Mouse (Mus musculus) layer of hippocampus, postnatal 14 days (tissue): ENCODE measurements around the gene Ralgapa1. TPM values are rescaled to one million over a fixed set of nuclear protein-coding genes. Genes with fewer than 3 reads are reported as not detected.

ENCODE experiments used
- DNase-seq, 2 experiments: peaks; one replicate each; pipeline ENCODE4 v3.0.0; 2021 to 2022; ENCODE audit warnings: low spot score in 2 of 2, mixed read lengths in 1 of 2
- long read RNA-seq, 2 experiments: library from polyadenylated mRNA; stranded (forward); transcript quantifications; one replicate each; pipeline ENCODE4 v2.0.0; 2021
- total RNA-seq, 2 experiments: library from RNA; stranded (reverse); gene quantifications; 2 replicates each; pipeline ENCODE4 v1.2.3; 2021

Gene Ralgapa1
- 100 to 1,000 TPM; 113 to 125 TPM for total RNA-seq
- long read RNA-seq, experiment 1, full-length matches to known transcripts: 4 of 20 reads
- long read RNA-seq, experiment 1, partial matches to known transcripts: 4 of 20 reads
- long read RNA-seq, experiment 1, other reads (novel, unspliced or antisense): 12 of 20 reads
- long read RNA-seq, experiment 2, full-length matches to known transcripts: 7 of 32 reads
- long read RNA-seq, experiment 2, partial matches to known transcripts: 4 of 32 reads
- long read RNA-seq, experiment 2, other reads (novel, unspliced or antisense): 21 of 32 reads

DNA sequence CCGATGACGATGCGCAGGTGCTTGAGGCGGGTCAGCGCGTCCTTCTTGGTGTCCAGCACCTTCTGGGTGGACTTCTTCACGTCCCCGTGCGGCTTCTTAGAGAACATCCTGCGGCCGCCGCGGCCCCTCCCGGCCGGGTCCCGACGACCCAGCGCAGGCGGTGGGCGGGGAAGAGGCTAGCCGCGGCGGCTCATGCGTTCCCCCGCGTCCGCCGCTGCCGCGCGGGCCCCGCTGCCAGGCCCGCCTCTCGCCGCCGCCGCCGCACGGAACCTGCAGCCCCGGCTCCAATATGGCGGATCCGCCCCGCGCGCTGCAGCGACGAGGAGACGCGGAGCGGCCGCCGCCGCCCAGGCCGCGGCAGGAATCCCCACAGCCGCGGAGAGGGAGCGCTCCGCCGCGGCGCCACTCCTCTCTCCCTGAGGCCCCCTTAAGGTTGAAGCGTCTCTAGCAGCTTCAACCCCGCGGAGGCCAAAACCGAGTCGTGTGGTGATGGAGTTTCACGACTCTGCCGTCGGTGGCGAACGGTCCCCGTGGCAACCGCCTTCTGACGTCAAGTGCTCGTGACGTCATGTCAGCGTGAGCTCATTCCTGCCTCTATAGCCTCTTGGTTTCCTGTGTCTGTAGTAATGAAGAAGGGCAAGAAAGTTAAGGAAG is at the start of gene Ralgapa1:
TSS of gene Ralgapa1 (minus strand) at position 507 of the 654 bp plus-strand sequence.
- DNase-seq: peak; percentile 86 to 89

DNA sequence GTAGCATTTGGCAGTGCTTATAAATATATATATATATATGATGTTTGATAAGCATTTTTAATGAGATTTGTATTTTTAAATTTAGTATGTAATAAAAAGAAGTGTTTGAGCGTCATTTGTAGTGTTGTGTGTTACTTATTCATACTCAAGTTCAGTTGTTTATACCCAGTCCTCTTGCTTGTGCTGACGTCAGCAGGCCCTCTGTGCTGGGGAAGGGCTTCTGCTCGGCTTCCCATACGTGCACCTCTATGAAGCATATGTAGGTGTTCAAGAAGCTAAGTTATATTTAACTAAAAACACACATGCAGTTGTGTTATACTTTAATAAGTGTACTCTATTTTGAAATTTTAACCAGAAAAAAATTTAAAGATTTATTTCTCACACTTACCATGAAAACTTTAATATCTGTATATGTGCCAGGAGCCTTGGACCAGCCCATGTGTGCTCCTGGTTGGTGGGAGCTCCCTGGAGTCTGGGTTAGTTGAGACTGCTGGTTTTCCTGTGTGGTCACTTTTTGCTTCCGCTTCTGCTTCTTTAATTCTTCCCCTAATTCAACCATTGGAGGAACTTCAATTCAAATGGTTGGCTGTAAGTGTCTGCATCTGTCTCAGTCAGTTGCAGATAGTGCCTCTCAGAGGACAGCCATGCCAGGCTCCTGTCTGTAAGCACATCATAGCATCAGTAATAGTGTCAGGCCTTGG is 48.8 kb upstream of the Ralgapa1 start:
- no peak for DNase-seq

DNA sequence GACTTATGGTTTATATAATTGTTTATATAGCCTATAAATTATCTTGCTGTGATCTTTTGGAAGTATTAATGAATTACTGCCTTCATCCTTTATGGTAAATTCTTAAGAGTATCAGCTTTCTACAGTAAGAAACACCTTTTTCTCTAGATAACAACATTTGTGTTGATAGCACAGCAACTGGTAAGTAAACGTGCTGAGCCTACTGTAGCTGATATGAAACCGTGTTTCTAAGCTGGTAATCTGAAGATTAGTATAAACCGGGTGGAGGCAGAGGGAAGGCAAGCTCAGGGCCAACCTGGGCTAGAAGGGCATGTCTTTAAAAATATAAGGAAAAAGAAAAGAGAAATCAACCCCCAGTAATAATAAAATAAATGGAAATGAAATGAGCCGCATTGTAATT is 46.8 kb upstream of the Ralgapa1 start:
- DNase-seq: no peak

DNA sequence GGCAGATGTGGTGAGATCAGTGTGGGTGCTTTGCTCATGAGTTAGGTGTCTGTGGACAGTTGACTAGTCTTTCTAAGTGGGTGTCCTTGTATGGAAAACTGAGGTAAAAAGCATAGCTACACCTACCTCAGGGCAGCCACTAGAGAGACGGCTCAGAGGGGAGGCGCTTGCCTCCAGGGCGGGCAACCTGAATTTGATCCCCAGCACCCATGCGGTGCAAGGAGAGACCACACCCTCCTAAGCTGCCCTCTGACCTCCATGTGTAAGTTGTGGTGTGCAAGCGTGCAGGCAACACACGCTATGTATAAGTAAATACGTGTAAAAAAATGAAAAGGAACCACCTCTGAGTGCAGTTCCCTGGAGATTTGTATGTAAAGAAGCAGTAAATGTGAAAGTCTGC is 39.7 kb upstream of the Ralgapa1 start:
- DNase-seq: no peak

DNA sequence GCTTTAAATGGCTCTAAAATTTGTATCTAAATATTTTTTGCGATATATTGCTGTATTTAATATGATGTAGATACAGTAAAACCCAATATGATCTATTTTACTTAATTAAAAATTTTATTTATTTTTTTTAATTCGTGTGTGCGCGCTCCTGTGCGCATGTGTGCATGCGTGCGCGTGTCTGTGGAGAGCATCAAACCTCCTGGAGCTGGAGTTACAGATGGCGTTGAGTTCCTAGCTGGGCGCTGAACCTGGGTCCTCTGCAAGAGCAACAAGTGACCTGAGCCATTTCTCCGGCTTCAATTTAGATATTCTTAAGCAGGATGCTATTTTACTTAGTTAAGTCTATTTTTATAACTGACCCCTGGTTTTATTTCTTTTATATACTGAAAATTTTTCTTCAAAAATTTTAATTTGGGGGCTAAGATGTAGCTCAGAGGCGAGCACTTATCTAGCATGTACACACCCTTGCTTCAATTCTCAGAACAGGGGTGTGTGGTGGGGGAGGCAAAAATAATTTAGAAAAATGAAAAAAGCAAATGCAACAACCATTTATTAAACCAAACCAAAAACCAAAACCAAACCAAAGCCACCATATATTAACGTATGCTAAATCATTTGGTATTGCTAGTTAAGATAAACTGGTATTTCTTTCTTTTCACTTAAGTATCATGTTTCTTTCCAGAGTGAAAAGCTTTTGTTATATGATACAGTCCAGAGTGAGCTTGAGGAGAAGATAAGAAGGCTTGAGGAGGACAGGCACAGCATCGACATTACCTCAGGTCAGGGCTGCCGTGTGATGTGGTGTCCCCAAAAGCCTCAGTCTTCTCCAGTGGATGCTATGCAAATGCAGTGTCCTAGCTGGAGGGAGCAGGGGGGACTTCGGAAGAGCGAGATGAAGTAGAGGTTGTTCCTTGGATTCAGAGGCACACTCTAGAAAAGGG is 38.7 kb upstream of the Ralgapa1 start:
- DNase-seq: no peak

DNA sequence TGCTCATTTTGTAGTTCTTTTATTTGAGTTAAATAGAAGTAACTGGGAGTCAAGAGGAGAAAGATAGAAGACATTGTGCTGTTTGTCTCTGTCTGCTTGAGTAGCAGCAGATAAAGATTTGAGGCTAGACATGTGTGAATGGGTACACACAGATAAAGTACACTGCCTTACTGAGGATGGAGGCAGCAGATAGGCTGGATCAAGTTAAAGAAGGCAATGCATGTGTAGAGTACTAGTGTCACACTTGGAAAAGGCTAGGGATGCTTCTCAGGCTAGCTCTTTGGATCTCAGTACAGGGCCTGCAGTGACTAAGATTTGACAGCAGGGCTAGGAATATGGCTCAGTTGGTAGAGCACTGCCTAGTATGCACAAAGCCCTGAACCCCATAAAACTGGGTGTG is 29.7 kb upstream of the Ralgapa1 start:
- no peak for DNase-seq

DNA sequence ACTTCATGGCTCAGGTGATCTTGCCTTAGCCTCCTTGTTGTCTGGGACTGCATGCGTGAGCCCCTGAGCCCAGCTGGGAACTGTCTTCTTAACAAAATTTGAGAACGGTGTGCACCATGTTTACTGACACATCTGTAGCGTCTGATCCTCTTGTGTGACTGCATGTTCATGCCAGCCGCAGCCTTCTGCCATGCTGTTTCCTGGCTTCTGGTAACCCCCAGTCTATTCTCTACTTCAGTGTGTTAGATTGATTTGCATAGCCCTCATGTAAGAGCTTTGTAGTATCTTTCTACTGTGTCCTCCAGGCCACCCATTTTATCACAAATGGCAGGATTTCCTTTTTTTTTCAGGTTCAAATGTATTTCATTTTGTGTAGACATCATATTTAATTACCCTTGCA is 26.9 kb upstream of the Ralgapa1 start:
- no peak for DNase-seq

DNA sequence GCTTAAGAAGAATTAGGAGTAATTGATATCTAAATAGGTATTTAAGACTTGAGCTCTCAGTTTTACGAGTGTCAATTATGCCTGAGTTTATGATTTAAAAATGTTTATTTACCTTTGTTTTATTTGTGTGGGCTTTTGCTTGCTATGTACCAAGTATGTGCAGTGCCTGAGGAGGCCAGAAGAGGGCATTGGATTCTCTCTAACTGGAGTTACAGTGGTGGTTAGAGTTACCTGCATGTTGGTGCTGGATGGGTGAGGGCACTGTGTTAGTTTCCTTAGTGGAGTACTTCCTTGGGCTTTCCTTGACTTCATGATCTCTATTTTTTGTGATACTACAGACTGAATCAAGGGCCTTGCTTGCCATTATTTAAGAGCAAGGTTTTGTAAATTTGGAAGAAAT is 25.8 kb upstream of the Ralgapa1 start:
- DNase-seq: no peak

DNA sequence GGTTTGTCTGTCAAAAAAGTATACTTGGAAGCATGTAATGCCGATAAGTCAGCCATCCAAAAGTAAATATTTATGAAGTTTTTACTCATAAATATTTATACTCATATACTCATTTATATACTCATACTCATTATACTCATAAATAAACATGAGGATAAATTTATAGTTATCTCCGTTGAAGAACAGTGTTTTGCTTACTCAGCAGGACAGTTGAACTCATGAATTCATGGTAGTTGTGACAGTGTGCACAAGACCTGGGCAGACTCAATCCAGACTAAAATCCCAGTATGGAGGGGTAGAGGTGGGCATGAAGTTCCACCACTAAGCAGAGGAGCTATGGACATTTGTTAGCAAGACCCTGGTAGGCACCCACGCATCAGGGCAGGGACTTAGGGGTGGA is 16.5 kb upstream of the Ralgapa1 start:
- DNase-seq: no peak

DNA sequence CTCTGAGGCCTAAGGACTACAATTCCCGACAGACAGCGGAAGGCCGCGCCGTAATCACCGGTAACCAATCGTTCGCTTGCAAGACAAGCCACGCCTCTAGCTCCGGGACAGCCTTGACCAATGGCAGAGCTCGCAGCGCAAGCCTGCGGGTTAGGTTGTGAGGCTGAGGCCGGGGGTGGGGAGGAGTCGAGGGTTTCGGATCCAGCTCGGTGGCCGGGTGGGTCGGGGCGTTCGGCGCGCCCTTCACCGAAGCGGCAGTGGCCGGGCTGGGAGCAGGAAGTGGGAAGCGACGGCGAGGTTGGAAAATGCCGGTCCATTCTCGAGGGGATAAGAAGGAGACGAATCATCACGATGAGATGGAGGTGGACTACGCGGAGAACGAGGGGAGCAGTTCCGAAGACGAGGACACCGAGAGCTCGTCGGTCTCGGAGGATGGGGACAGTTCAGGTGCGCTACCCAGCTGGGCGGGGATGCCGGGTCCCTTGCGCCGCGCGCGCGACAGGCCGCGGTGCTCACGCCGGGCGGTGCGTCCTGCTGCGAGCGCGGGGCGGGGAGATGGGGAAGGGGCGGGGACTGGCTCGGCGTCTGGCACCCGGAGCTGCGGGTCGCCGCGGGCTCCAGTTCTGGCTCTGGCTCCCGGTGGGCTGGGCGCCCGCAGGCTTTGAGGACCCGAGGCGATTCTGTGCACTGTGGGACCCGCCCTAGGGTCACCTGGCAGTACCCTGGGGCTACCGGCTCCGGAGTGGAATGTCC is 15.4 kb upstream of the Ralgapa1 start, which contains the start of gene Brms1l:
TSS of gene Brms1l (plus strand) at position 126 of the 753 bp plus-strand sequence.
- DNase-seq: peak; percentile 93 to 98

DNA sequence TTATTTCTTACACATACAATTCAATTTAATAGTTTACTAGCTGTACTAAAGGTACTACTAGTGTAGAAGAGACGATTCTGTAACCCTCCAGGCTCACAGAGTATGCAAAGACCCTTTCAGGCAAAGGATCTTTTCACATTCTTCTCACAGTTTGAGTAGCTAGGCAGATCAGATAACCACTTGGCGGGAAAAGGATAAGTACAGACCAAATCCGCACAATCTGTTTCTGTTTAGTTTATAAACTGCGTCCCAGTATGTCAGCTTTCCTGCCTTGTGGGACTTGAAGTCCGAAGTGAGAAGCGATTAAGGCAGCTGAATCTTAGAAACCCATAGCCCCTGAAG is 14.9 kb upstream of the Ralgapa1 start:
- no peak for DNase-seq

DNA sequence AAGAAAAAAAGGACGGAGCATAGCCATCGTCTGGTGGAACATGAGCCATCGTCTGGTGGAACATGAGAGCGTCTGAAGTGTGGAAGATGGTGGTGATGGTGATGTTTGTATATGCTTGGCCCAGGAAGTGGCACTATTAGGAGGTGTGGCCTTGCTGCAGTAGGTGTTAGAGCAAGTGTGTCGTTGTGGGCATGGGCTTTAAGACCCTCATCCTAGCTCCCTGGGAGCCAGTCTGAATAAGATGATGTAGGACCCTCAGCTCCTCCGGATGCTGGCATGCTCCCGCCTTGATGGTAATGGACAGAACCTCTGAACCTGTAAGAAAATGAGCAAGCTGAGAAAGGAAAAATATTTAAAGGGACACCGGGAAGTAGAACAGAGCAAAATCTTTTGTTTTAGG is 13.9 kb upstream of the Ralgapa1 start:
- no peak for DNase-seq

DNA sequence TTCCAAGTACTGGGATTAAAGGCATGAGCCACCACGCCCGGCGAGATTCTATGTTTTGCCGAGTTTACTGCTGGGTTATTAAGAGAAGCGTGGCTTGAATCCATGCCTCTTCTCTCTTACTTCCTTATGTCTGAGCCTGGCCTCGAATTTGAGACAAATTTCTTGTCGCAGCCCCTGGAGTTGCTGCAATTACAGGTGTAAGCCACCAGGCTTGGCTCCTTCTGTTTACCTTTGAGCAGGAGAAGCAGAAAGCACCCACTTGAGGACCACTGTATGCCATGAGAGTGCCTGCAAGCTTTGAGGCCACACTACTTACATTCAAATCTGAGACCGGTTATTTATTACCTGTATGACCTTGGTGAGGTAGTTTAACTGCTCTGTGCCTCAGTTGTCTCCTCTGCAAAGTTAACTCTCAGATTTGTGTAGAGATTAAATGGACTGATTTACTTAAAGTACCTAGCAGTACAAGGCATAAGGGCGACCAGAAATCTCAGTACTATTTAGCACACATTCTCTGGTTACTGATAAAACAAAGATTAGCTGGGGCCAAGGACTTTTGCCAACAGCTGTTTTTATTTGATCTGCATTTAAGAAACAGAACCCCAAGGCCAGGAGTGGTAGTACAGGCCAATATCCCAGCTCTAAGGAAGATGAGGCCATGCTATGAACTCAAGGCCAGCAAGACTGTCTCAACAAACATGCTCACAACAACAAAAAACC is 13.1 kb upstream of the Ralgapa1 start:
- no peak for DNase-seq

DNA sequence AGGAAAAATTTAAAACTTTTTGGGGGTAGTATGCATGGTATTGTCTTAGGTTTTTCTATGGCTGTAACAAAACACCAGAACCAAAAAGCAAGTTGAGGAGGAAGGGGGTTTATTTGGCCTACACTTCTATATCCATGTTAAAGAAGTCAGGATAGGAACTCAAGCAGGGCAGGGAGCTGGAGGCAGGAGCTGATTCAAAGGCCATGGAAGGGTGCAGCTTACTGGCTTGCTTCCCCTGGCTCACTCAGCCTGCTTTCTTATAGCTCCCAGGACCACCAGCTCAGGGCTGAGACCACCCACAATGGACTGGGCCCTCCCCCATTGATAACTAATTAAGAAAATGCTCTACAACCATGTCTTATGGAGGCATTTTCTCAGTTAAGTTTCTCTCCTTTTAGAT is 12.0 kb upstream of the Ralgapa1 start:
- no peak for DNase-seq

DNA sequence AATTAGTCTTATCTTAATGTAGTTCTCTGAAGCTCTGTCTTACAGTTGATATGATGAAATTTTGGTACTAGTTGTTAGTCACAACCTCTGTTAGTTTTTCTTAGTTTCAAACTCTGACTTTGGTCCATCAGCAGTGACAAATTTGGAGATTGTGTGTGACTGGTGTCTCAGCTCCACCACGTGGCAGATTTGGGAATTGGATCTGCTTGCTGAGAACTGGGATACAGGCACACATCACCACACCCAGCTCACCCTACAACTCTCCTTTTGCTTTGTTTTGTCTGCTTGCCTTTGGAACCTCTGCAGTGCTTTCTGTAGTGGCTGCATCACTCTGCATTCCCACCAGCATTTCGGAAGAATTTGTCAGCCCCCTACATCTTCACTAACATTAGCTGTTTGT is 10.1 kb upstream of the Ralgapa1 start:
- peak; percentile 69 to 84 for DNase-seq

DNA sequence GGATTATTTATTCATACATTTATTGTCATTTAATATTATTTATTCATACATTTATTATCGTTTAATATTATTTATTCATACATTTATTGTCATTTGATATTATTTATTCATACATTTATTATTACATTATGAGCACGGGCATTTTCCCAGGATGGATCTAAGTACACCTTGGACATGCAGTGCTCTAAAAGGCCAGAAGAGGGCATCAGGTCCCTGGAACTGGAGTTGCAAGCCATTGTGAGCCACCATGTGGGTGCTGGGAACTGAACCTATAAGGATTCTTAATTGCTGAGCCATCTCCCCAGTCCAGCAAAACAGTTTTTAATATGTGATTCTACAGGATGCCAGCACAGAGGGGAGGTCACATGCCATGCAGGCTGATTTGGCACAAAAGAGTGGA is 4.6 kb upstream of the Ralgapa1 start:
- no peak for DNase-seq

DNA sequence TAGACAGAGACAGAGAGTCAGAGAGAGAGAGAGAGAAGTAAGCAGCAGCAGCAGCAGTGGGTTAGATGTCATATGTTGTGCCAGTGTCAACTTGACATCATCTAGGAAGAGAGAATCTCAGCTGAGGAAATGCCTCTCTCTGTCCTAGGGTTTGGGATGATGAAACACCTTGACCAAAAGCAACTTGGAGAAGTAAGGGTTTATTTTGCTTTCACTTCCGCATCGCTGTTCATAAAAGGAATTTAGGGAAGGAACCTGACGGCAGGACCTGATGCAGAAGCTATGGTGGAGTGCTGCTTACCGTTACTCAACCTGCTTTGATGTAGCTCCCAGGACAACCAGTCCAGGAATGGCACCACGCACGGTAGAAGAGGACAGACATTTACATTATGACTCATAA is 3.1 kb upstream of the Ralgapa1 start:
- DNase-seq: no peak

DNA sequence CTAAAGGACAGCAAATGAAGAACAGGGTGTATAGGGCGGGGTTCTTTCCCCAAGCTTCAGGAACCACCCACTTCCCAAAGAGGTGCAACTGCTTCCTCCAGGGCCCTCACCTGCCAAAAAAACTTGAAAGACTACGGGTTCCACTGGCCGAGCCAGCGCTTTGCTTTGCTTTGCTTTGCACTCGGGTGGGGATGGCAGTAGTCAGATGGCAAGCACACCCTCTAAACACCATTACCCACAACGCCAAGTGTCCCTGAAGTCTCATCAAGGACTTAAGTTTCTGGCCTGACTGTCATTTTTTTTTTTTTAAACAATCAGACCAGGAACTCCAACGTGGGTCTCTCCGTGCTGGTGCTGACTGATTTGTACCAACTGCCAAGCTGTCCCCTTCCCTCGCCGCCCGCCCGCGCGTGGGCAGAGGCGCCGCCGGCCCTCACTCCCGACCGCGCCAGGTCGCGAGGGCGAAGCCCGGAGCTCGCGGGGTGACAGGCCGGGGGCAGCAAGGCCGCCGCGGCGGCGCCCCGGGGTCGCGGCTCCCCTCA is 777 bp downstream of the Ralgapa1 start:
- no peak for DNase-seq

DNA sequence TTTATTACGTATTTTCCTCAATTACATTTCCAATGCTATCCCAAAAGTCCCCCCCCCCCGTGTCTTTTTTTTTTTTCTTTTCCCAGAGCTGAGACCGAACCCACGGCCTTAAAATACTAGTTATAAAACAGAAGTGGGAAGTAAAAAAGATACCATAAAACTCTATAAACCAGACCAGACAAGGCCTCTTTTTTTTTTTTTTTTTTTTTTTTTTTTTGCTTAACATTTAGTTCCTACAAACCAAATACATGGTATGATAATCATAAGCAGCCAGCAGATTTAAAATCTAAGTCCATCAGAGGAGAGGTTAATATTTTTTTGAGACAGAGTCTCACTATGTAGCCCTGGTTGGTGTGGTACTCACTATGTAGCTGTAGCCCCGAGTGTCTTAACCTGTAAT is 4.5 kb downstream of the Ralgapa1 start:
- no peak for DNase-seq

DNA sequence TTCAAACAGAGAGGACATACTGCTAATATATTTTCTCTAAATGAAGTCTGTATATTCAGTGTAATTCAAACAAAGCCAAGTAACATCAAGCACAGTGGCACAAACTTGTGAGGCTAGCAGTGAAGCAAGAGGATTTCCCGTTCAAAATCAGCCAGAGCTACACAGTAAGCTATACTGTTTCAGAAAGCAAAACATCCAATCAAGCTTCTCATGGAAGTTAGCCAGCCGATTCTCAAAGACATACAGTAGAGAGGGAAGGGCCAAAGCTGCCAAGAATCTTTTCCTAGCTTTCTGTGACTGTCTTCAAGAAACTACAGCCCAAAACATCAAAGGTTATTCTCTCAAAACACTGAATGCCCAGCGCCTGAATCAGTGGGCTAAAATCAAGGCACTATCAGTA is 15.9 kb downstream of the Ralgapa1 start:
- no peak for DNase-seq
